Mouse (Mus musculus) thymus, postnatal 10 days (tissue): ENCODE data around the gene Ppp1r14a.

Experiments
- DNase-seq, 2 experiments: peaks; one replicate each; pipeline ENCODE4 v3.0.0; 2021; ENCODE audit warnings: low spot score in 2 of 2

Ppp1r14a gene

GRCm38 (mm10) chr7:29288942-29289638 is at the start of gene Ppp1r14a:
Gene Ppp1r14a (plus strand): TSS chr7:29289308.
- peak; percentile 70 to 89 for DNase-seq

- peak in 1 of 2 experiments; percentile 55 for DNase-seq
Measured at GRCm38 (mm10) chr7:29244732-29245416, 44.2 kb upstream of the Ppp1r14a start.

- DNase-seq: no peak
Measured at GRCm38 (mm10) chr7:29246015-29246414, 43.1 kb upstream of the Ppp1r14a start.

- DNase-seq: no peak
Measured at GRCm38 (mm10) chr7:29246619-29247313, 42.3 kb upstream of the Ppp1r14a start.

- DNase-seq: peak; percentile 77 to 92
Measured at GRCm38 (mm10) chr7:29247314-29247700, 41.8 kb upstream of the Ppp1r14a start.

- no peak for DNase-seq
Measured at GRCm38 (mm10) chr7:29247706-29248105, 41.4 kb upstream of the Ppp1r14a start.

GRCm38 (mm10) chr7:29248261-29248841 is 40.8 kb upstream of the Ppp1r14a start, which contains the start of gene 2200002D01Rik:
Gene 2200002D01Rik (minus strand): TSS chr7:29248466.
- DNase-seq: peak in 1 of 2 experiments; percentile 34

- DNase-seq: peak; percentile 55 to 56
Measured at GRCm38 (mm10) chr7:29251166-29251565, 37.9 kb upstream of the Ppp1r14a start.

GRCm38 (mm10) chr7:29253842-29254241 is 35.3 kb upstream of the Ppp1r14a start:
- DNase-seq: no peak

GRCm38 (mm10) chr7:29255875-29256274 is 33.2 kb upstream of the Ppp1r14a start:
- DNase-seq: no peak

GRCm38 (mm10) chr7:29257368-29257767 is 31.7 kb upstream of the Ppp1r14a start:
- DNase-seq: no peak

- DNase-seq: peak; percentile 31 to 32
Measured at GRCm38 (mm10) chr7:29259781-29260730, 29.1 kb upstream of the Ppp1r14a start.

GRCm38 (mm10) chr7:29262151-29262550 is 27.0 kb upstream of the Ppp1r14a start:
- no peak for DNase-seq

GRCm38 (mm10) chr7:29263831-29264230 is 25.3 kb upstream of the Ppp1r14a start:
- DNase-seq: no peak

- DNase-seq: no peak
Measured at GRCm38 (mm10) chr7:29265636-29266035, 23.5 kb upstream of the Ppp1r14a start.

- DNase-seq: no peak
Measured at GRCm38 (mm10) chr7:29266931-29267330, 22.2 kb upstream of the Ppp1r14a start.

- DNase-seq: no peak
Measured at GRCm38 (mm10) chr7:29270445-29270844, 18.7 kb upstream of the Ppp1r14a start.

- no peak for DNase-seq
Measured at GRCm38 (mm10) chr7:29271687-29272465, 17.2 kb upstream of the Ppp1r14a start.

GRCm38 (mm10) chr7:29276715-29277114 is 12.4 kb upstream of the Ppp1r14a start:
- DNase-seq: no peak

GRCm38 (mm10) chr7:29277510-29277909 is 11.6 kb upstream of the Ppp1r14a start:
- no peak for DNase-seq
